Mouse (Mus musculus) brown adipose tissue, adult 24 weeks (tissue): ENCODE results near the gene Clca2. TPM values are rescaled to one million over a fixed set of nuclear protein-coding genes. Genes with fewer than 3 reads are reported as not detected.

ENCODE experiments used
- H3K27ac ChIP-seq: fragments of 200-500 bp; replicated peaks from 2 replicates; pipeline ENCODE4 v1.5.1; 2012; ENCODE audit warnings: low read depth, mild to moderate bottlenecking, low read length
- H3K4me1 ChIP-seq: fragments of 200-500 bp; 2 replicates; pipeline ENCODE4 v1.6.1; 2012; ENCODE audit warnings: low read length, mixed read lengths; ENCODE audit not compliant: control insufficient read depth, insufficient read depth, insufficient read length
- H3K4me3 ChIP-seq: fragments of 200-500 bp; 2 replicates; pipeline ENCODE4 v1.5.1; 2012; ENCODE audit warnings: low read depth, mild to moderate bottlenecking, low read length, moderate library complexity; ENCODE audit not compliant: insufficient read depth
- polyA plus RNA-seq: library from polyadenylated mRNA; stranded (reverse); fragments of >200 nt; gene quantifications from 2 replicates; pipeline ENCODE4 v1.2.4, GENCODE M21; 2012; ENCODE audit not compliant: missing spikeins, insufficient read depth, insufficient read length

Gene Clca2
- not detected in 2 replicates for polyA plus RNA-seq

DNA sequence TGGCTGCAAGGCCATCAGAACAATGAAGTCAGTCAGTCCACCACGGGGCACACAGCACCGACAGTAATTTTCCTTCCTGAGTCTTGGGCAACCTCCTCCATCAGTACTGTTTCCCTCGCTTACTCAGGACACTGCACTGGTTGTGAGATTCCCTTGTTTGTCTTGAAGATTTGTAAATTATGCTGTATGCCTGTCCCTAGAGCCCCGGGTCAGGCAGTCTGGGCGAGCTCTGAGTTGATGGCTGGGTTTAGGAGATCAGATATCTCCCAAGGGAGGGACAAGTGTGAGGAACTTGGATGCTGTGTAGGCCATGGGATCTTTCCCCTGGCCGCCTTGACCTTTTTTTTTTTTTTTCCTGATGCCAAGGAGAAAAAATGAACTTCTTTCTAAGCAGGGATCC, at the start of gene Clca2:
Gene Clca2, minus strand, starts transcription at position 153 of the 400 bp plus-strand sequence.
- Histone ChIP-seq H3K4me1 (peaks cover 17% of the 10 kb centered on the region; the same call in 1 of the 2 replicates), H3K4me3 (no peak within 1 kb of the TSS), H3K27ac (peak within 1 kb of the TSS; percentile 91)

- Histone ChIP-seq H3K27ac (no peak overlapping the region), H3K4me1 (no peaks in the 10 kb centered on the region), H3K4me3 (no peak overlapping the region)
Observed at GRCm38 (mm10) chr3:145147952-145148351, 48.7 kb upstream of the Clca2 start.

DNA sequence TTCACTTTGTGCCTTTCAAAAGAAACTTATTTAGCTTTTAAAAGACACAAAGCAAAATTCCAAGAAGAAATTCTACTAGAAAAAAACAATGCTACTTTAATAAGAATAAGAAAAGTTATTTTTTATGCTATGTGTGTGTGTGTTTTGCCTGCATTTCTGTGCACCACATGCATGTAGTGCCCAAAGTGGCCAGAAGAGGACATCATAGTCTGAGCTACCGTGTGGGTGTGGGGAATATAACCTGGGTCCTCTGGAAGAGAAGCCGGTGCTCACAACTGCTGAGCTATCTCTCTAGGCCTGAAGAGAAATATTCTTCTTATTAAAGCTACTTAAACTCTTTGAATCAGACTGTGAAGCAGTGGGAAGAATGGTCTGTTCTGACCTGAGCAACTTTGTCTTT, 48.2 kb upstream of the Clca2 start:
- Histone ChIP-seq H3K4me3 (no peak overlapping the region), H3K27ac (no peak overlapping the region), H3K4me1 (no peaks in the 10 kb centered on the region)

DNA sequence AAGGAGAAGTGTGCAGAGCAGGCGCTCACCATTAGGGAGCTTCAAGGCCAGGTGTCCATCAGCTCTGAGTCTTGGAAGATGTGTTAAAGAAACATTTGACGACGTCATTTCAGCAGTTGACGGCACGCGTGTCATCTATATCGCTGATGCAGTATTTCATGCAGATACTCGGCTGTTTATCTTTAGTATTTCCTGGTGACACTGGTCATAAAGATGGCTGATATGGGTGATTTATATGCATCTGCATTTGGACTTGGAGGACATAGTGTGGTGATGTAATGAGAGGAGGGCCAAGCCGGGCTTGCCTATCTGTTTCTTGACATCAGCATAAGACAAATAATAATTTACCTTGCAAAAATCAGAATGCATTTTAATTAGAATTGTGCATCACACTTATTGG, 47.6 kb upstream of the Clca2 start:
- Histone ChIP-seq H3K4me3 (no peak overlapping the region), H3K27ac (no peak overlapping the region), H3K4me1 (no peaks in the 10 kb centered on the region)

DNA sequence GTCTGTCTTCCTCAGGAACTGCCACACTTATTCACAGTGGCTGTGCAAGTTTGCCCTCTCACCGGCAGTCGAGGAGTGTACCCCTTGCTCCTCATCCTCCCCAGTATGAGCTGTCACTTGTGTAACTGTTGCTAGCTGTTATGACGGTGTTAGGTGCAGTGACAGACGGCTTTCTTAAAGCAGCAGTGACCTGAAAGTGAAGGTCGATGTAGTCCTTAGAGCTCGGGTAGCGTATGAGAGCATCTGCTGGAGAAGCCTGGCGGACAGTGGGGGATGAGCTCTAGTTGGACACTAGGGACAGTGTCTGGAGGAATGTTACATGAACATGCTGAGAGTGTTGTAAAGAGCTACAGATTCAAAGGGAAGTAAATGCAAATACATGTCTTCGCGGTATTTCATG, 44.6 kb upstream of the Clca2 start:
- Histone ChIP-seq H3K4me1 (no peaks in the 10 kb centered on the region), H3K4me3 (no peak overlapping the region), H3K27ac (no peak overlapping the region)

GRCm38 (mm10) chr3:145142925-145143324, 43.7 kb upstream of the Clca2 start:
- no peaks in the 10 kb centered on the region for H3K4me1 ChIP-seq
- no peak overlapping the region for H3K4me3 ChIP-seq
- no peak overlapping the region for H3K27ac ChIP-seq

GRCm38 (mm10) chr3:145140236-145140635, 41.0 kb upstream of the Clca2 start:
- no peak overlapping the region for H3K27ac ChIP-seq
- no peak overlapping the region for H3K4me3 ChIP-seq

DNA sequence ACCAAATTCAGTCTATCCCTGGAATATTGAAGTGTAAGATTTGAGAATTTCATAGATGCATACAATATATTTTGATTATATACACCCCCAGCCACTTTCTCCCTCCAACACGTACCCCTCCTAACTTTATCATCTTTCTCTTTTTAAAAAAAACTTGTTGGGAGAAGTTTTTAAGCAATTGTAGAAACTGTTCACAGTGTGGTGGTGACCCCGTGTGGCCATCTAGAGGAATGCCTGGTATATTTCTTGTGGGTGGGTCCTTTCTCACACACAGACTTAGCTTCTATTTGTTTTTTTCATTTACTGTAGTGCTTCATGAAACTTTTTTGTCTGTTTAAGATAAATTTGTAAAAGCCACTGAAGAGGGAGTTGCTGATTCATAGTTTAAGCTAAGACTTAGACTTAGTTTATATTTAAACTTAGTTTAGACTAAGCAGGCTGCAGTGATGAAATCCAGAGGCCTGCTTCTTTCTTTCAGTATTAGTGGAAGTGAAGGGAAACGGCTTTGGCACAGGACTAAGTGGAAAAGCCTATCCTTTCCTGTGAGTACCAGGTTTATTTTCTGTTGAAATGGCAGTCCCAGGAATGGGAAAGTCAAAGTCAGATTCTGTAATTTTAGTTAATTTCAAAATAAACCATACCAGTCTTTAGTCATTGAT, 32.1 kb upstream of the Clca2 start:
- no peak overlapping the region for H3K4me3 ChIP-seq
- no peaks in the 10 kb centered on the region for H3K4me1 ChIP-seq
- no peak overlapping the region for H3K27ac ChIP-seq

More at GRCm38 (mm10) chr3:145140236-145140635, 41.0 kb upstream of the Clca2 start:
- no peaks in the 10 kb centered on the region for H3K4me1 ChIP-seq

DNA sequence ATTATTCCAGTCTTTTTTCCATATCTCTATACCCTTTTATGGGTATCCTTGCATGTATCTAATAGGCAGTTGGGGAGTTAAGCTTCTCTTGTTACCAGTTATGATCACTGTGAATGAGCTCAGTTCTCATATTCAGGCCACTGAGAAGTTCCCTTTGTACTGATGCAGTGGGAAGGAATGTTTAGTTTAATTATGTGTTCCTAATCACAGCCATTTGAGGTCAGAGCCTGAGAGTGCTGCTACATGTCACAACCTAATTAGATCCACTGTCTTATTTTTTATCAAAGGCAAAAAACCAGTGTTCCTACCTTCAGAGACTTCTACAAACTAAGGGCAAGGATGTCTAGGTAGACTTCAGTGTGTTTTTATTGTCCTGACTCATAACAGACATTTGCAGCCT, 30.1 kb upstream of the Clca2 start:
- Histone ChIP-seq H3K4me3 (no peak overlapping the region), H3K27ac (no peak overlapping the region)

DNA sequence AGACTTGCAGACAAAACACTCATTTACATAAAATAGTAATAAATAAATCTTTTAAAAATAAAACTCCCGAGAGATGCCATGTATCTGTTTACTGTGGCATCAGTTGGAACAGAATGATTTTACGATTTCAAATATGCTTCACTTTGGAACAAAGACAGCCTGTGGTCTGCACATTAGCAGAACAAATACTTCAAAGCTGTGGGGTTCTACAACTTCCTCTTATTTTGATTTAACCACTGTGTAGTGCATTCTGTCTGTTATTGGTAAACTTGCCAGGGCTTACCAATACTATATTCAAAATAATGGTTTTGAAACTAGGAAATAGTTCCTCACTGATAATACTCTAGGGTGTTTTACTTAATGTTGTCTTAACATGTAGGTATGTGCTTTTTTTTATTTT, 27.4 kb upstream of the Clca2 start:
- Histone ChIP-seq H3K27ac (no peak overlapping the region), H3K4me1 (no peaks in the 10 kb centered on the region), H3K4me3 (no peak overlapping the region)

More for the DNA sequence above, 30.1 kb upstream of the Clca2 start:
- no peaks in the 10 kb centered on the region for H3K4me1 ChIP-seq

- H3K27ac ChIP-seq: peak overlapping the region; percentile 93
- peak overlapping the region; percentile 93 for H3K4me3 ChIP-seq
- H3K4me1 ChIP-seq: peaks cover 9% of the 10 kb centered on the region; the same call in 1 of the 2 replicates
Observed at GRCm38 (mm10) chr3:145119425-145119824, 20.2 kb upstream of the Clca2 start.

GRCm38 (mm10) chr3:145119002-145119358, 19.7 kb upstream of the Clca2 start:
- peak overlapping the region; percentile 93 for H3K27ac ChIP-seq
- H3K4me1 ChIP-seq: peaks cover 9% of the 10 kb centered on the region; the same call in 1 of the 2 replicates
- peak overlapping the region; percentile 93 for H3K4me3 ChIP-seq

- Histone ChIP-seq H3K4me3 (peak within 1 kb of the TSS; percentile 93), H3K4me1 (peaks cover 9% of the 10 kb centered on the region; the same call in 1 of the 2 replicates), H3K27ac (peak within 1 kb of the TSS; percentile 97)
Observed at GRCm38 (mm10) chr3:145118254-145119001, 19.2 kb upstream of the Clca2 start, which contains the start of gene Odf2l. Gene Odf2l (plus strand): TSS chr3:145118588.

DNA sequence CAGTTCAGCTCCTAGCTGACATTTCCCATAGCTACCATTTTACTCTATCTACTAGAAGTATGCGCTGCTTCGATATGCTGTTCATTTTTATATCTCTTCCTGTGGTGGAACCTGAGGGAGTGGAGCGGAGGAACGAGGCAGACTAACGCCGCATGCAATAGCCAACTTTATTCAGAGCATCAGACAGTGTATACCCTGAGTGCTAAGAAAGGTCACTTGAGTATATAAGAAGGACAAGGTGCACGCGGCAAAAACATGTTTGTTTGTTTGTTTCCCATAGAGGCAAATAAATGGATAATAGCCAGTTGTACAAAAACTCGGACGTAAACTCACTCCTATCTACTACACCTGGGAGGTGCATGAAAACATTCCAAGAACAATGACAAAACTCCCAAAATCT, 18.4 kb upstream of the Clca2 start:
- Histone ChIP-seq H3K4me3 (no peak overlapping the region; the same call in 1 of the 2 replicates), H3K27ac (0 out of 2 replicates have a peak overlapping the region, but pooled peaks have one; percentile 80), H3K4me1 (peaks cover 9% of the 10 kb centered on the region; the same call in 1 of the 2 replicates)

DNA sequence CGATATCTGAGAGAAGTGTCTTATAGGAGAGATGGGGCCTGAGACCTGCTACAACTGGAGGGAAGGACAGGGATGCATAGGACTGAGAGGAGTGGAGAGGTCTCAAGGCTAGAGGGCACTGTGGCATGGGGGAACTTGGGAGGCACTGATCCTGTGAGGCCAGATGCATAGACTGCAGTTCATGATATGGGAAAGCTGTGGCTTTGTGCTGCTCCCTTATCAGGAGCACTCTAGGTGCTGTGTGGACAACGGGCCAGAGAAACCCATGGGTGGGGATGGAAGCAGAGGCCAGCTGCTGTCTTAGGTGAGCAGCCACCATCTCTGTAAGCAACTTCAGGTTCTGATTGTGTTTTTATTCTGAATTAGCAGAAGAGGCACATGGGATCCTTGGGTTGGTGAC, 15.9 kb upstream of the Clca2 start:
- Histone ChIP-seq H3K4me3 (no peak overlapping the region), H3K27ac (peak overlapping the region; percentile 100), H3K4me1 (peaks cover 9% of the 10 kb centered on the region; the same call in 1 of the 2 replicates)
